In genomic region chr13:93772279-93772636, GRCm38 (mm10) we compare ENCODE assay signal across 8 mouse cellular contexts. TPM values are rescaled to one million over a fixed set of nuclear protein-coding genes. Genes with fewer than 3 reads are reported as not detected.
DNase-seq lines count a peak whose midpoint lies in the region; ATAC-seq and TF ChIP-seq lines count a peak whose summit lies in the region.

No protein-coding gene starts in this region.

- H3K9me3 ChIP-seq in embryonic facial prominence, embryonic 10.5 days: no peaks in the 10 kb centered on the region
- no peaks in the 10 kb centered on the region for H3K9me3 ChIP-seq in hindbrain, embryonic 14.5 days (ENCODE audit: control insufficient read depth, low read length)
- no peaks in the 10 kb centered on the region for H3K9me3 ChIP-seq in midbrain, embryonic 14.5 days (ENCODE audit: control insufficient read depth, low read length)

- H3K27me3 ChIP-seq in embryonic facial prominence, embryonic 10.5 days (replicated peaks; ENCODE audit: low read depth, poor library complexity, severe bottlenecking): peaks cover 17% of the 10 kb centered on the region
- H3K27me3 ChIP-seq in hindbrain, embryonic 14.5 days (ENCODE audit: control insufficient read depth, insufficient read depth, low read length): no peaks in the 10 kb centered on the region
- H3K27me3 ChIP-seq in midbrain, embryonic 14.5 days (ENCODE audit: control insufficient read depth, insufficient read depth, low read length): no peaks in the 10 kb centered on the region

- H3K4me1 ChIP-seq in embryonic facial prominence, embryonic 10.5 days: peaks cover 18% of the 10 kb centered on the region
- H3K4me1 ChIP-seq in hindbrain, embryonic 14.5 days (replicated peaks; ENCODE audit: control insufficient read depth, insufficient read depth, low read length): peaks cover 17% of the 10 kb centered on the region
- H3K4me1 ChIP-seq in midbrain, embryonic 14.5 days (ENCODE audit: control insufficient read depth, insufficient read depth, low read length): no peaks in the 10 kb centered on the region; the same call in 1 of the 2 replicates

- H3K4me3 ChIP-seq in layer of hippocampus, adult 2 months: peak overlapping the region; percentile 92
- H3K4me3 ChIP-seq in embryonic facial prominence, embryonic 10.5 days: peak overlapping the region; percentile 74
- H3K4me3 ChIP-seq in hindbrain, embryonic 14.5 days (replicated peaks; ENCODE audit: low read length): peak overlapping the region; percentile 60
- H3K4me3 ChIP-seq in midbrain, embryonic 14.5 days (replicated peaks; ENCODE audit: low read depth, low read length): peak overlapping the region; percentile 61

- peak; percentile 49; the same call in 1 of the 2 replicates for ATAC-seq in hindbrain, embryonic 14.5 days (ENCODE audit: low FRiP score)
- ATAC-seq in midbrain, embryonic 14.5 days (ENCODE audit: low FRiP score, low TSS enrichment): peak; percentile 54

- H3K27ac ChIP-seq in layer of hippocampus, adult 2 months: peak overlapping the region; percentile 99
- peak overlapping the region; percentile 93 for H3K27ac ChIP-seq in embryonic facial prominence, embryonic 10.5 days (replicated peaks)
- H3K27ac ChIP-seq in hindbrain, embryonic 14.5 days: peak overlapping the region; percentile 87
- peak overlapping the region; percentile 93 for H3K27ac ChIP-seq in midbrain, embryonic 14.5 days (replicated peaks; ENCODE audit: low read depth, low read length)

- no peak for DNase-seq in layer of hippocampus, adult 2 months (ENCODE audit: low spot score in 2 of 2)
- DNase-seq in layer of hippocampus, adult 18-20 months (ENCODE audit: low spot score in 2 of 2): no peak
- no peak for DNase-seq in embryonic facial prominence, embryonic 10.5 days (ENCODE audit: low spot score)
- DNase-seq in hindbrain, embryonic 14.5 days (ENCODE audit: low spot score): no peak
- DNase-seq in midbrain, embryonic 14.5 days: no peak
- DNase-seq in frontal cortex, postnatal 10 days (ENCODE audit: low spot score in 2 of 2): no peak
- DNase-seq in gastrocnemius, postnatal 4 days (ENCODE audit: low spot score in 2 of 2): no peak
- no peak for DNase-seq in left cerebral cortex, postnatal 36 days (ENCODE audit: low spot score in 2 of 2)

- H3K9ac ChIP-seq in hindbrain, embryonic 14.5 days: peak overlapping the region; percentile 87
- H3K9ac ChIP-seq in midbrain, embryonic 14.5 days (replicated peaks; ENCODE audit: low read length): peak overlapping the region; percentile 90

- 39% methylated on average over 8 of the region's 8 CpGs for WGBS in embryonic facial prominence, embryonic 10.5 days
- WGBS in hindbrain, embryonic 14.5 days: 34% methylated on average over 8 of the region's 8 CpGs
- WGBS in midbrain, embryonic 14.5 days: 35% methylated on average over 8 of the region's 8 CpGs

- intact Hi-C loops in left cerebral cortex, postnatal 36 days (cut with DNase I): no loop called here

- no peaks in the 10 kb centered on the region for H3K36me3 ChIP-seq in embryonic facial prominence, embryonic 10.5 days (replicated peaks)
- H3K36me3 ChIP-seq in hindbrain, embryonic 14.5 days (replicated peaks; ENCODE audit: control insufficient read depth, insufficient read depth): no peaks in the 10 kb centered on the region
- H3K36me3 ChIP-seq in midbrain, embryonic 14.5 days (ENCODE audit: control insufficient read depth, insufficient read depth, low read length): no peaks in the 10 kb centered on the region

- H3K4me2 ChIP-seq in hindbrain, embryonic 14.5 days (replicated peaks): peak overlapping the region; percentile 94
- peak overlapping the region; percentile 94 for H3K4me2 ChIP-seq in midbrain, embryonic 14.5 days (ENCODE audit: low read length)

- TF ChIP-seq CTCF in layer of hippocampus, adult 2 months (conservative IDR thresholded peaks at IDR 0.05): no peak; the same call in 1 of the 2 replicates

RNA-seq across cellular contexts. Expression of gene Arsb, which starts 0.8 kb away (rescaled TPM):
- total RNA-seq in layer of hippocampus, adult 2 months (2021): 10 to 100 TPM; 87.0 to 95.3 TPM
- total RNA-seq in layer of hippocampus, adult 18-20 months (2021): 10 to 100 TPM; 80.5 to 90.3 TPM
- 4.3 and 5.4 TPM in 2 replicates for polyA plus RNA-seq in embryonic facial prominence, embryonic 10.5 days (2016; fragmentation: Nextera tagmentation; extraction: Ambion mirVana)
- 10.9 and 12.1 TPM in 2 replicates for polyA plus RNA-seq in hindbrain, embryonic 14.5 days (2014; fragmentation: Nextera tagmentation; extraction: Ambion mirVana)
- 8.6 and 12.7 TPM in 2 replicates for polyA plus RNA-seq in midbrain, embryonic 14.5 days (2014; fragmentation: Nextera tagmentation; extraction: Ambion mirVana)
- total RNA-seq in gastrocnemius, postnatal 4 days (2021): 10 to 100 TPM; 17.4 to 18.6 TPM
- 10 to 100 TPM; 83.4 to 92.1 TPM for total RNA-seq in left cerebral cortex, postnatal 36 days (2021)

Comparison
In these comparisons a context has a peak if more than half of its experiments do, and no peak if none do; other contexts are left out.
1. RNA of gene Arsb, which starts 0.8 kb away (total RNA-seq): 87.0 to 95.3 TPM in layer of hippocampus, adult 2 months, 83.4 to 92.1 TPM in left cerebral cortex, postnatal 36 days and 80.5 to 90.3 TPM in layer of hippocampus, adult 18-20 months; 17.4 to 18.6 TPM in gastrocnemius, postnatal 4 days; every median in the first group is over 4 times any median in the second.
2. Peak in every context shown above with its lines, with median percentiles within 50 percentile points of each other: H3K27ac ChIP-seq and H3K4me3 ChIP-seq.